Mouse (Mus musculus) liver (tissue): Measurements from ENCODE around the gene 1700074P13Rik.
"Not testable (repeated sequence)": the region's sequence is repeated elsewhere in the genome, so short reads cannot be mapped to it uniquely, and the experiment has no call there.

Source experiments
- DNase-seq: peaks from one replicate; pipeline ENCODE4 v3.0.0-alpha.2; 2020; ENCODE audit warnings: mixed read lengths

The 1700074P13Rik gene

DNA sequence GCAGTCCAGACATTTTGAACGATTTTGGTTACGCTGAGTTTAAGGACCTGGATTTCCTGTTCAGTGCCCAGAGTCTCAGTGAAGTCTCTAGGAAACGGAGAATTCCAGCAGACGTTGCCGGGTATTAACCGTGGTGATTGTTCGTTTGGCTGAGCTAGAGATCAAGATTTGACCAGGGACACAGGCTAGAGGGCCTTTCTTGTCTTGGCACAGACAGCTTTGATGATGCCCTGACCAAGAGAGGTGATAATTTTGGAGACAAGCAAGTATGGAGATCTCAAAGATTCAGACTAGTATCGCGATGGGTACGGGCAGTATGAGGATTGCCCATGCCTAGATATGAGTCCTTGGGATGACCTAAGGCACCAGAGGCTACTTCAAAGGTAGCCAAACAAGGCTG is at the start of gene 1700074P13Rik:
TSS of gene 1700074P13Rik (minus strand) at position 101 of the 400 bp plus-strand sequence.
- DNase-seq: no peak

DNA sequence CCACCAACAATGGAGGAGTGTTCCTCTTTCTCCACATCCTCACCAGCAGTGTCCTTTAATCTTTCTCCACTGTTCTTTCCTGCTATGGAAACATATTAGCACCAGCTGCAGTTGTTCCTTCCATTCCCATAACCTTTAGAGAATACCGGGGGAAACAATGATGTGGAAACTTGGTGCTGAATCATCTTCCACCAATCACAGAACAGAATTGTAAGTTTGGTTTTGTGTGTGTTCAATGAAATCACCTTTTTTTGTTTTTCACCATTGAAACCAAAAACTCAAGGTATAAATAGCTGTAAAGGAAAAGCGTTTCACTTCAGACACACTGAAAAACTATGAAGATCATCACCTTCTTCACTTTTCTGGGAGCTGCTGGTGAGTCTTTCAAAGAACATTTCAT is 24.1 kb upstream of the 1700074P13Rik start, which contains the start of gene 1810009J06Rik:
TSS of gene 1810009J06Rik (plus strand) at position 301 of the 400 bp plus-strand sequence.
- not testable (repeated sequence) for DNase-seq

DNA sequence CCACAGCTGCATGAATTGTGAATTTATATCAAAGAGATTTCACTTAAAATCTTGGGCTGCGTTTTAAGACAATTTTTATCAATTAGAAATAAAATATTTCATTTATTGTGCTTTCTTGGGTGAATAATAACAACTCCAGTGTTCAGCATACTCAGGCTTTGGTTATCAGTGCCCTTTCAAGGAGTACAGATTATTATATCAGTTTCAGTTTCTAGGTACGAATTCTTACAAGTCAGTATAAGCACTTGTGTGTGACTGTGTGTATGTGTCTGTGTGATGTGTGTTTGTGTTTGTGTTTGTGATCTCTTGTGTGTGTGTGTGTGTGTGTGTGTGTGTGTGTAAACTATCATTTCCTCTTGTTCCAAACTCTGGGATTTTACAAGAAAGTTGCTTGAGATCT is 13.4 kb upstream of the 1700074P13Rik start:
- DNase-seq: no peak

DNA sequence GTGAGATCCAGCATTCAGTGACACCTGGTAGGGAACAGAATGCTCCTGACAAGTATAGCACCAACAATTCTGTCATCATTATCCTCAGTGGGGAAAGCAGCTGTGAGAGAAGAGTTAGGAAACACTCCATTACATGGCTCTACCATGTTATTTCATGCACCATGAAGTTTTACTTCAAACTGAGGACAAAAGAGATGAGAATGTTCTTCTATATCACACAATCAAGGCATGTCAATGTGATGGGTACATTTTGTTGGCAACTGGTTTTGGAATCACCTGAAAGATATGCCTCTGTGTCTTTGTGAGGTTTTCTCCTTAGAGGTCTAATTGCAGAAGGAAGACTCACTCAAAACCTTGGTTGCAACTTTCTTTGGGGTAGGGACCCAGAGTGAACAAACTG is 11.4 kb upstream of the 1700074P13Rik start, which contains the start of gene Gm4744:
TSS of gene Gm4744 (minus strand) at position 101 of the 400 bp plus-strand sequence.
- DNase-seq: no peak

DNA sequence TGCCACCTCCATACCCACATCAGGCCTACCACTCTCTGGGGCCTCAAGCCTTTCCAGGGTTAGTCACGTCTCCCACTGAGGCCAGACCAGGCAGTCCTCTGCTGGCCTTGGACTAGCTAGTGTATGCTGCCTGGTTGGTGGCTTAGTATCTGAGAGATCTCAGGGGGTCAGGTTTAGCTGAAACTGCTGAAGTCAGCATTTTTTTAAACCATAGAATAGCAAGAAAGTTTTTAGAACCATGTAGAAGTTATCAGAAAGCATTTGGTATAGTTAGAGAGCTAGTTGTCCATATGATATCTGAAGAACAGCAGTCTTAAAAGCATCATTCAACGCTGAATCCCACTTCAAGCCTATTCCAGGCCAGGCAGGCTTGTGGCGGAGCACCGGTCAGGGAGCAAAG is 20.4 kb downstream of the 1700074P13Rik start:
- DNase-seq: no peak

DNA sequence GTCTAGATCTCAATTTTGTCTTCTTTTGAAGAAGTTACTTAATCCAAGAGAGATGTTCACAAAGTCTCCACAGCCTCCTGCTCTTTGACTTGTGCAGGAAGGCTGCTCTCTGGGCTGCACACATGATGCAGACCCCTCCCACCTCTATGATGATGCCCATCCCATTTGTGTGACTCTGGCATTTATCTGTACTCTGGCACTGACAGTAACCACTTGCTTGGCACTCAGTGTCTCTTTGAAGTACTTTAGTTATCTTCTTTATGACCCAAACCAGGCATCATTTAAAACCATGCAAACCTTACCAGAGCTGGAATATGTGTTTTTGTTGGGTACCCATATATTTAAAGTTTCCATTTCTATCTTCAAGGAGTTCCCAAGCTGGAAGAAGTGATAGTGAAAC is 40.1 kb downstream of the 1700074P13Rik start, which contains the start of gene Prss58:
TSS of gene Prss58 (minus strand) at position 101 of the 400 bp plus-strand sequence.
- DNase-seq: no peak

DNA sequence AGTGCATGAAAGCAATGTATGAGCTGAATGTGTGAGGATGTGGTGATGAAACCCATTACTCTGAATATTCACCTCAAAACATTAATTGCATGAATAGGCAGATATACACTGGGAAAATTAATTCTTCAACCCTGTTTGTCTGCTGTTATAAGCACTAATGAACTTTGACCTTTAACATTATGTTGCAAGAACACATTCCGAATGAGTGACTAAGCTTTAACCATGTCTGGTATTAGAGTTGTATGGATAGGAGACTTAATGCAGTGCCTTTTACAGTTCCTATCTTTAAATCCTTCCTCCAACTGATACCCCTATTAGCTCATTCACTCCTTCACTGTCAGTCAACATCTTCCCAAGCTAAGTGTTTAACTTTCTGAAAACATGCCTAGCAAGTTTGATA is 45.6 kb downstream of the 1700074P13Rik start:
- no peak for DNase-seq

DNA sequence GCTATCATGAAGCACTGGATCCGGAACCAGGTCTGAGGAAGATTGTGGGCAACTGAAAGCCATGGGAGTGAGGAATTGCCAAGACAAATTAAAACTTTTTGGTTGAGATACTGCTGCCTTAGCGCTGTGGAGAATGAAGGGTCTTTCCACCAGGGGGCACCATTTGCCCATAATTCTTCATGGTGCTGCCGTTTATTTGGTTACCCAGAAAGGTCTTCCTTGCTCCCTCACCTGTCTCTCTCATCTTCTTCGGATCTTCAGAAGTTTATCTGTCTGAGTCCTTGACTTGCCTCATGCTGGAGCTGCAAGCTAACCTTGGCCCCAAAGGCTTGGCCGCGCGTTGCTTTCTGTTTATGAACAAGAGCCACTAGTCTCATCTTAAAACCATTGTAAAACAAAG is 46.8 kb downstream of the 1700074P13Rik start:
- peak; percentile 43 for DNase-seq

DNA sequence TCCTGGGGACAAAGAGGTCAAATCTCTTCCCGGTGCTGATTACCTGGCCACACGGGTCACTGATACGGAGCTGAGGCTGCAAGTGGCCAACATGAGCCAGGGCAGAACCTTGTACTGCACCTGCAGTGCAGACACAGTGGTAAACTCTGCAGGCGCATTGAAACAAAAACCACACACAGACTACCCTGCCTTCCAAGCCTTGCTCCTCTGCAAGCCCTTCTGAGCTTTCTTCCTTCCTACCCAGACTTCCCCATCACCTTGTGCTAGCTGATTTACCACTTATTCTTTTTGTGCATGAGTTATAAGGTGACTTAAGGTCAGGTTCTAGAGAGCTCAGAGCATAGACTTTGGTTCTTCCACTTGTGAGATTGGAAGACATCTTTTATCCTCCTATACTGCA is 48.6 kb downstream of the 1700074P13Rik start:
- no peak for DNase-seq

DNA sequence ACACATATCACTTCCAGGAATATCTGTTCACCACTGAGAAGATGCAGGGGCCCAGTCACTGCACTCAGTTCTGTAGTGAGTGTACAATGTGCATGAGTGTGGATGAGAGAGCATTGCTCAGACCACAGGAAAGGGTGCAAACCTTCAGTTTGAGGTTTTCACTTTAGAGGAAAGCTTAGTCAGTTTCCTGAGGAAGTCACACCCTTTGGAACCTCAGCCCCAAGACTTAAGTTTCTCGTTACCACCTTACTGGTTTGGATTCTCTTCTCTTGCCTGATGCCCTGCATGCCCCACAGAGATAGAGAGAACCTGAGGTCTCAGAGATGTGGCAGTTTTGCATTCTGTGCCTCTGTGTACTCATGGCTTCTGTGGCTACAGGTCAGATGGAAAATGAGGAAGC is 49.4 kb downstream of the 1700074P13Rik start:
- peak; percentile 5 for DNase-seq

DNA sequence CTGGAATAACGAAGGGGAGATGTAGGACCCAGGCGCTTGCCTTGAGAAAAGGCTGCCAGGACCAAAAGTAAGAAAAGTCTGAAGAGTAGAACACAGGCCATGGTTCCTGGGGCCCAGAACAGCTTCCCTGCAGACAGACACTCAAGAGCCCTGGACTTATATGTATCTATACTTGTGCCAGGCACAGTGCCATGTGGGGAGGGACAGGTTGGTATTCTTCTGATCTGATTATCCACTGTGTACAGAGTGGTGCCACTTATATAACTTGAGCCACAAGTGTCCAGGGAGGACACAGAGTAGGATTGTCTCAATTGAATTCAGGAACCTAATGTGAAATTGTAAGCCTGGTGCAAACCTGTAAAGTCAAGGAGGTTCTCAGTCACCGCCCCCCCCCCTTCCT is 53.0 kb downstream of the 1700074P13Rik start, which contains the start of gene Moxd2:
TSS of gene Moxd2 (minus strand) at position 101 of the 400 bp plus-strand sequence.
- DNase-seq: no peak
